Mouse (Mus musculus): Measurements from ENCODE around the gene Nckap5. TPM values are rescaled to one million over a fixed set of nuclear protein-coding genes. Genes with fewer than 3 reads are reported as not detected.

Gene Nckap5
- 2.7 and 4.0 TPM in 2 replicates for polyA plus RNA-seq (2014; fragmentation: Nextera tagmentation; extraction: Ambion mirVana)

- Histone ChIP-seq H3K9ac (ENCODE audit: low read length) (peak within 1 kb of the TSS; percentile 28; the same call in 1 of the 2 replicates), H3K36me3 (ENCODE audit: control insufficient read depth, insufficient read depth, low read length) (no peaks in the 10 kb centered on the region), H3K9me3 (ENCODE audit: control insufficient read depth, low read length) (no peaks in the 10 kb centered on the region), H3K4me2 (ENCODE audit: low read depth, severe bottlenecking) (peak within 1 kb of the TSS; percentile 45), H3K4me3 (ENCODE audit: low read depth, low read length) (peak within 1 kb of the TSS; percentile 28), H3K27ac (replicated peaks; ENCODE audit: low read depth, low read length) (no peak within 1 kb of the TSS), H3K4me1 (ENCODE audit: control insufficient read depth, insufficient read depth, low read length) (0 out of 2 replicates have a peak, but pooled peaks cover 3% of the 10 kb centered on the region), H3K27me3 (ENCODE audit: control insufficient read depth, insufficient read depth, low read length) (peaks cover 3% of the 10 kb centered on the region; the same call in 1 of the 2 replicates)
- DNase-seq (ENCODE audit: low spot score) = peak; percentile 71
- peak; percentile 37; the same call in 1 of the 2 replicates for ATAC-seq (ENCODE audit: insufficient number of reproducible peaks, low FRiP score, low TSS enrichment, low read depth)
- under 1% methylated on average over 35 of the region's 35 CpGs for WGBS
These were observed at the start of gene Nckap5 for GRCm38 (mm10) chr1:126830031-126830927. Gene Nckap5 (minus strand): TSS chr1:126830799.

DNA sequence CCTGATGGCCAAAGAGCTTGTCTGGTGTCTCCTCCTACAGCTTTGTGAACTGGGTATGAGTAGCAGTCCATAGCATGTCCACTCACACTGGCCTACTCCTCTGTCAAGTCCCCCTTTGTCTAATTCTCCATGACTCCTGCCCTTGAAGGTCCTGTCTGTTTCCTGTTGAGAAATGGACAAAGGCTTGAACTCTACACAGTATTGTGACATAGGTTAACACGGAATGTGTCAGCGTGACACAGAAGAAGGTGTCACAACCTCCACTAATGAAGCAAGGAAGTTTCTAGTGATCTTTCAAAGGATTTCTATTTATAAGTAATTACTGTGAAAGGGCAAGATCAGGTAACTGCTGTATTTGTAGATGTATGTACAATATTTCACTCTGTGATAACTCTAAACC lies 46.9 kb upstream of the Nckap5 start:
- Histone ChIP-seq H3K4me1 (ENCODE audit: control insufficient read depth, insufficient read depth, low read length) (no peaks in the 10 kb centered on the region), H3K27me3 (ENCODE audit: control insufficient read depth, insufficient read depth, low read length) (no peaks in the 10 kb centered on the region), H3K9ac (ENCODE audit: low read length) (no peak overlapping the region), H3K4me3 (ENCODE audit: low read depth, low read length) (no peak overlapping the region), H3K27ac (replicated peaks; ENCODE audit: low read depth, low read length) (no peak overlapping the region), H3K36me3 (ENCODE audit: control insufficient read depth, insufficient read depth, low read length) (no peaks in the 10 kb centered on the region), H3K9me3 (ENCODE audit: control insufficient read depth, low read length) (no peaks in the 10 kb centered on the region), H3K4me2 (ENCODE audit: low read depth, severe bottlenecking) (no peak overlapping the region)
- ATAC-seq (ENCODE audit: insufficient number of reproducible peaks, low FRiP score, low TSS enrichment, low read depth) (no peak), DNase-seq (ENCODE audit: low spot score) (no peak)
- 91% methylated on average over 2 of the region's 2 CpGs for WGBS

GRCm38 (mm10) chr1:126868372-126868771 lies 37.8 kb upstream of the Nckap5 start:
- Histone ChIP-seq H3K4me1 (ENCODE audit: control insufficient read depth, insufficient read depth, low read length) (no peaks in the 10 kb centered on the region), H3K36me3 (ENCODE audit: control insufficient read depth, insufficient read depth, low read length) (no peaks in the 10 kb centered on the region), H3K9me3 (ENCODE audit: control insufficient read depth, low read length) (no peaks in the 10 kb centered on the region), H3K4me3 (ENCODE audit: low read depth, low read length) (no peak overlapping the region), H3K27ac (replicated peaks; ENCODE audit: low read depth, low read length) (no peak overlapping the region), H3K27me3 (ENCODE audit: control insufficient read depth, insufficient read depth, low read length) (no peaks in the 10 kb centered on the region), H3K9ac (ENCODE audit: low read length) (no peak overlapping the region), H3K4me2 (ENCODE audit: low read depth, severe bottlenecking) (no peak overlapping the region)
- ATAC-seq (ENCODE audit: insufficient number of reproducible peaks, low FRiP score, low TSS enrichment, low read depth) (no peak), DNase-seq (ENCODE audit: low spot score) (no peak)
- WGBS = 80% methylated on average over 9 of the region's 9 CpGs

DNA sequence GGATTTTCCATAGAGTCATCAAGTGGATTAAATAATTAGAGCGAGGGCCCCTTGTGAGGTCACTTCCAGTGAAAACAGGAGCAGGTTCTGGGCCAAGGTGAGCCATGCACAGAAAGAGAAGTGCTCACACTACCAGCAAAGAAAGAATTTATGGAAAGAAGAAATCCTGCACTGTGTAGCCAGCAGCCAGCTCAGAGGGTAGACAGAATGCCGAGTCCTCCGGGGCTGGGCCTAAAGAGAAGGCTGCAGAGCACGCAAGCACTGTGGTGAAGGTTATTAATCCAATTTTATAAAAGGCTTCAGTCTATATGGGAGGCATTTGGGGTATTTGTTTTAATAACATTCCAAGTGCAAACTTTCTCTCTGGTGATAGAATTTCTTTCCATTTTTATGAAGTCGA lies 37.3 kb upstream of the Nckap5 start:
- H3K36me3 ChIP-seq (ENCODE audit: control insufficient read depth, insufficient read depth, low read length) = no peaks in the 10 kb centered on the region
- H3K4me3 ChIP-seq (ENCODE audit: low read depth, low read length) = no peak overlapping the region
- DNase-seq (ENCODE audit: low spot score) (no peak), ATAC-seq (ENCODE audit: insufficient number of reproducible peaks, low FRiP score, low TSS enrichment, low read depth) (no peak)
- no peak overlapping the region for H3K27ac ChIP-seq (replicated peaks; ENCODE audit: low read depth, low read length)
- H3K9ac ChIP-seq (ENCODE audit: low read length) = no peak overlapping the region
- no peaks in the 10 kb centered on the region for H3K9me3 ChIP-seq (ENCODE audit: control insufficient read depth, low read length)
- no peaks in the 10 kb centered on the region for H3K4me1 ChIP-seq (ENCODE audit: control insufficient read depth, insufficient read depth, low read length)
- WGBS = 88% methylated on average over 5 of the region's 5 CpGs
- H3K4me2 ChIP-seq (ENCODE audit: low read depth, severe bottlenecking) = no peak overlapping the region
- no peaks in the 10 kb centered on the region for H3K27me3 ChIP-seq (ENCODE audit: control insufficient read depth, insufficient read depth, low read length)

DNA sequence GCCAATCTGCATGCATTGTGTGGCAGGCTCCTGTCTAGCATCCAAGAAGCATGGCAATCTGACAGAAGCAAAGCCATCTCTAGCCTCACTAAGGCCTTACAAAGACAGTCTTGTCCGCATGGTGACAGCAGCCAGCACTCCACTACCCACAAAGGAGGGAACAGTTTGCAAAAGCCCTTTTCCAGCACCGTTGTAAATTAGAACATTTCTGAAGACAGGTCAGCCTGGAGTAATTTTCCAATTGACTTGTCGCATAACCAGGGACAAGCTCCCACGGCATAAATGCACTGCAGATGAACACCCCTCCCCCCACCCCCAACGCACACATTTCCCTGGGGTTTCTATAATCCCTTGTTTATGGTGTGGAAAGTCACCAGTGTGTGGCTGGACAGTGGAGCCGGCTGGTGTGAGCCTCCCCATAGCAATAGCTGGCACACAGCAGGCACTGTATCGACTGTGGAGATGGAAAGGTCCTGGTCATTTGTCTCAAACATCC lies 35.0 kb upstream of the Nckap5 start:
- DNase-seq (ENCODE audit: low spot score) (peak; percentile 23), ATAC-seq (ENCODE audit: insufficient number of reproducible peaks, low FRiP score, low TSS enrichment, low read depth) (no peak)
- Histone ChIP-seq H3K9me3 (ENCODE audit: control insufficient read depth, low read length) (no peaks in the 10 kb centered on the region), H3K4me3 (ENCODE audit: low read depth, low read length) (no peak overlapping the region), H3K4me2 (ENCODE audit: low read depth, severe bottlenecking) (no peak overlapping the region), H3K9ac (ENCODE audit: low read length) (no peak overlapping the region), H3K4me1 (ENCODE audit: control insufficient read depth, insufficient read depth, low read length) (no peaks in the 10 kb centered on the region), H3K36me3 (ENCODE audit: control insufficient read depth, insufficient read depth, low read length) (no peaks in the 10 kb centered on the region), H3K27me3 (ENCODE audit: control insufficient read depth, insufficient read depth, low read length) (no peaks in the 10 kb centered on the region), H3K27ac (replicated peaks; ENCODE audit: low read depth, low read length) (no peak overlapping the region)
- 42% methylated on average over 7 of the region's 7 CpGs for WGBS

GRCm38 (mm10) chr1:126861816-126862215 lies 31.2 kb upstream of the Nckap5 start:
- no peaks in the 10 kb centered on the region for H3K36me3 ChIP-seq (ENCODE audit: control insufficient read depth, insufficient read depth, low read length)
- no peak overlapping the region for H3K27ac ChIP-seq (replicated peaks; ENCODE audit: low read depth, low read length)
- no peak overlapping the region for H3K4me2 ChIP-seq (ENCODE audit: low read depth, severe bottlenecking)
- H3K9me3 ChIP-seq (ENCODE audit: control insufficient read depth, low read length) = no peaks in the 10 kb centered on the region
- no peaks in the 10 kb centered on the region for H3K27me3 ChIP-seq (ENCODE audit: control insufficient read depth, insufficient read depth, low read length)
- ATAC-seq (ENCODE audit: insufficient number of reproducible peaks, low FRiP score, low TSS enrichment, low read depth) (no peak), DNase-seq (ENCODE audit: low spot score) (no peak)
- no peaks in the 10 kb centered on the region for H3K4me1 ChIP-seq (ENCODE audit: control insufficient read depth, insufficient read depth, low read length)
- H3K4me3 ChIP-seq (ENCODE audit: low read depth, low read length) = no peak overlapping the region
- 78% methylated on average over 3 of the region's 3 CpGs for WGBS
- H3K9ac ChIP-seq (ENCODE audit: low read length) = no peak overlapping the region

- Histone ChIP-seq H3K4me3 (ENCODE audit: low read depth, low read length) (no peak overlapping the region), H3K9ac (ENCODE audit: low read length) (no peak overlapping the region), H3K9me3 (ENCODE audit: control insufficient read depth, low read length) (no peaks in the 10 kb centered on the region), H3K27ac (replicated peaks; ENCODE audit: low read depth, low read length) (no peak overlapping the region), H3K4me1 (ENCODE audit: control insufficient read depth, insufficient read depth, low read length) (no peaks in the 10 kb centered on the region), H3K36me3 (ENCODE audit: control insufficient read depth, insufficient read depth, low read length) (no peaks in the 10 kb centered on the region), H3K4me2 (ENCODE audit: low read depth, severe bottlenecking) (no peak overlapping the region), H3K27me3 (ENCODE audit: control insufficient read depth, insufficient read depth, low read length) (no peaks in the 10 kb centered on the region)
- DNase-seq (ENCODE audit: low spot score) = no peak
- ATAC-seq (ENCODE audit: insufficient number of reproducible peaks, low FRiP score, low TSS enrichment, low read depth) = no peak
- WGBS = 92% methylated on average over 4 of the region's 4 CpGs
These were observed 29.9 kb upstream of the Nckap5 start for GRCm38 (mm10) chr1:126860537-126860936.

GRCm38 (mm10) chr1:126849481-126849880 lies 18.9 kb upstream of the Nckap5 start:
- H3K27me3 ChIP-seq (ENCODE audit: control insufficient read depth, insufficient read depth, low read length) = no peaks in the 10 kb centered on the region
- H3K9me3 ChIP-seq (ENCODE audit: control insufficient read depth, low read length) = no peaks in the 10 kb centered on the region
- H3K36me3 ChIP-seq (ENCODE audit: control insufficient read depth, insufficient read depth, low read length) = no peaks in the 10 kb centered on the region
- H3K4me2 ChIP-seq (ENCODE audit: low read depth, severe bottlenecking) = no peak overlapping the region
- H3K4me1 ChIP-seq (ENCODE audit: control insufficient read depth, insufficient read depth, low read length) = no peaks in the 10 kb centered on the region
- ATAC-seq (ENCODE audit: insufficient number of reproducible peaks, low FRiP score, low TSS enrichment, low read depth) (no peak), DNase-seq (ENCODE audit: low spot score) (no peak)
- H3K27ac ChIP-seq (replicated peaks; ENCODE audit: low read depth, low read length) = no peak overlapping the region
- H3K4me3 ChIP-seq (ENCODE audit: low read depth, low read length) = no peak overlapping the region
- 82% methylated on average over 6 of the region's 6 CpGs for WGBS
- no peak overlapping the region for H3K9ac ChIP-seq (ENCODE audit: low read length)

All from limb, embryonic 11.5 days (tissue).